Mouse (Mus musculus): ENCODE measurements around the gene Sncg. TPM values are rescaled to one million over a fixed set of nuclear protein-coding genes. Genes with fewer than 3 reads are reported as not detected.

The Sncg gene
- polyA plus RNA-seq, 1 experiment from 2014 or later = 0.24 TPM

- Histone ChIP-seq H3K9me3 (replicated peaks; ENCODE audit: control insufficient read depth, low read length) (no peaks in the 10 kb centered on the region), H3K27ac (ENCODE audit: low read length) (no peak overlapping the region), H3K4me3 (ENCODE audit: low read depth, low read length) (no peak overlapping the region), H3K4me2 (ENCODE audit: low read depth, low read length) (no peak overlapping the region), H3K27me3 (ENCODE audit: control insufficient read depth, insufficient read depth, low read depth, low read length) (no peaks in the 10 kb centered on the region), H3K36me3 (ENCODE audit: control insufficient read depth, insufficient read depth) (no peaks in the 10 kb centered on the region), H3K9ac (ENCODE audit: low read depth, low read length) (no peak overlapping the region), H3K4me1 (ENCODE audit: control insufficient read depth, low read depth, low read length) (peaks cover 3% of the 10 kb centered on the region)
- 45% methylated on average over 6 of the region's 6 CpGs for WGBS (ENCODE audit: insufficient replicate concordance)
- ATAC-seq (ENCODE audit: low read depth) = no peak
Measured at GRCm38 (mm10) chr14:34352523-34352922, 22.1 kb downstream of the Sncg start.

DNA sequence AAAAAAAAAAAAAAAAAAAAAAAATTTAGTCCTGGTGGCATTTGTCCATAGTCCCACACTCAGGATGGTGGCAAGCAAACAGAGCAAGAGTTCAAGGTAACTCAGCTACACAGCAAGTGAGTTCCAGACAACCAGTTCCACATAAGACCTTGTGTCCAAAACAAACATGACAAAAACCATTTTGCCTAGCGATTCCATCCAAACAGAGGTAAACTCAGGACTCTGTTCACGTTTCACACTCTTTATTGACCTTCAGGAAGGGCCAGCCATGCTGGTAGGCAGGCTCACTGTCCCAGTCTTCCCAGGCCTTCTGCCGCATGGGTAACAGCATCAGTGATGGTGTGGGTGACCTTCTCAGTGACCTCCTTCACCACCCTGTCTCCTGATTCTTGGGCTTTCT lies 22.9 kb downstream of the Sncg start:
- H3K9me3 ChIP-seq (replicated peaks; ENCODE audit: control insufficient read depth, low read length) = no peaks in the 10 kb centered on the region
- peak; percentile 63 for ATAC-seq (ENCODE audit: low read depth)
- H3K27ac ChIP-seq (ENCODE audit: low read length) = peak overlapping the region; percentile 72
- peaks cover 3% of the 10 kb centered on the region for H3K4me1 ChIP-seq (ENCODE audit: control insufficient read depth, low read depth, low read length)
- H3K4me2 ChIP-seq (ENCODE audit: low read depth, low read length) = no peak overlapping the region
- H3K36me3 ChIP-seq (ENCODE audit: control insufficient read depth, insufficient read depth) = no peaks in the 10 kb centered on the region
- no peak overlapping the region for H3K9ac ChIP-seq (ENCODE audit: low read depth, low read length)
- no peaks in the 10 kb centered on the region for H3K27me3 ChIP-seq (ENCODE audit: control insufficient read depth, insufficient read depth, low read depth, low read length)
- H3K4me3 ChIP-seq (ENCODE audit: low read depth, low read length) = no peak overlapping the region
- WGBS (ENCODE audit: insufficient replicate concordance) = 54% methylated on average over 3 of the region's 3 CpGs

- peak; percentile 80 for ATAC-seq (ENCODE audit: low read depth)
- Histone ChIP-seq H3K4me3 (ENCODE audit: low read depth, low read length) (no peak overlapping the region), H3K36me3 (ENCODE audit: control insufficient read depth, insufficient read depth) (no peaks in the 10 kb centered on the region), H3K27ac (ENCODE audit: low read length) (peak overlapping the region; percentile 43; the same call in 1 of the 2 replicates), H3K27me3 (ENCODE audit: control insufficient read depth, insufficient read depth, low read depth, low read length) (no peaks in the 10 kb centered on the region), H3K4me2 (ENCODE audit: low read depth, low read length) (no peak overlapping the region), H3K9me3 (replicated peaks; ENCODE audit: control insufficient read depth, low read length) (no peaks in the 10 kb centered on the region), H3K9ac (ENCODE audit: low read depth, low read length) (no peak overlapping the region), H3K4me1 (ENCODE audit: control insufficient read depth, low read depth, low read length) (peaks cover 3% of the 10 kb centered on the region)
- 65% methylated on average over 8 of the region's 8 CpGs for WGBS (ENCODE audit: insufficient replicate concordance)
Measured at GRCm38 (mm10) chr14:34349007-34349406, 25.6 kb downstream of the Sncg start.

- H3K27me3 ChIP-seq (ENCODE audit: control insufficient read depth, insufficient read depth, low read depth, low read length) = no peaks in the 10 kb centered on the region
- no peak overlapping the region for H3K4me3 ChIP-seq (ENCODE audit: low read depth, low read length)
- no peak overlapping the region for H3K4me2 ChIP-seq (ENCODE audit: low read depth, low read length)
- no peak for ATAC-seq (ENCODE audit: low read depth)
- WGBS (ENCODE audit: insufficient replicate concordance) = 48% methylated on average over 7 of the region's 7 CpGs
- H3K27ac ChIP-seq (ENCODE audit: low read length) = peak overlapping the region; percentile 43
- H3K9me3 ChIP-seq (replicated peaks; ENCODE audit: control insufficient read depth, low read length) = no peaks in the 10 kb centered on the region
- no peak overlapping the region for H3K9ac ChIP-seq (ENCODE audit: low read depth, low read length)
- H3K4me1 ChIP-seq (ENCODE audit: control insufficient read depth, low read depth, low read length) = peaks cover 3% of the 10 kb centered on the region
- H3K36me3 ChIP-seq (ENCODE audit: control insufficient read depth, insufficient read depth) = no peaks in the 10 kb centered on the region; the same call in 1 of the 2 replicates
Measured at GRCm38 (mm10) chr14:34348301-34348700, 26.3 kb downstream of the Sncg start.

GRCm38 (mm10) chr14:34347084-34347483 lies 27.5 kb downstream of the Sncg start:
- H3K27ac ChIP-seq (ENCODE audit: low read length) = no peak overlapping the region
- peaks cover 4% of the 10 kb centered on the region for H3K36me3 ChIP-seq (ENCODE audit: control insufficient read depth, insufficient read depth)
- peaks cover 3% of the 10 kb centered on the region for H3K4me1 ChIP-seq (ENCODE audit: control insufficient read depth, low read depth, low read length)
- ATAC-seq (ENCODE audit: low read depth) = no peak
- WGBS (ENCODE audit: insufficient replicate concordance) = 66% methylated on average over 5 of the region's 5 CpGs
- H3K9ac ChIP-seq (ENCODE audit: low read depth, low read length) = no peak overlapping the region
- no peak overlapping the region for H3K4me3 ChIP-seq (ENCODE audit: low read depth, low read length)
- H3K4me2 ChIP-seq (ENCODE audit: low read depth, low read length) = no peak overlapping the region
- H3K9me3 ChIP-seq (replicated peaks; ENCODE audit: control insufficient read depth, low read length) = no peaks in the 10 kb centered on the region
- no peaks in the 10 kb centered on the region for H3K27me3 ChIP-seq (ENCODE audit: control insufficient read depth, insufficient read depth, low read depth, low read length)

GRCm38 (mm10) chr14:34345771-34346566 lies 28.6 kb downstream of the Sncg start:
- Histone ChIP-seq H3K9ac (ENCODE audit: low read depth, low read length) (no peak overlapping the region), H3K27ac (ENCODE audit: low read length) (peak overlapping the region; percentile 24; the same call in 1 of the 2 replicates), H3K4me2 (ENCODE audit: low read depth, low read length) (no peak overlapping the region), H3K4me1 (ENCODE audit: control insufficient read depth, low read depth, low read length) (peaks cover 3% of the 10 kb centered on the region; the same call in 1 of the 2 replicates), H3K9me3 (replicated peaks; ENCODE audit: control insufficient read depth, low read length) (no peaks in the 10 kb centered on the region), H3K36me3 (ENCODE audit: control insufficient read depth, insufficient read depth) (peaks cover 10% of the 10 kb centered on the region), H3K4me3 (ENCODE audit: low read depth, low read length) (no peak overlapping the region), H3K27me3 (ENCODE audit: control insufficient read depth, insufficient read depth, low read depth, low read length) (no peaks in the 10 kb centered on the region)
- WGBS (ENCODE audit: insufficient replicate concordance) = 54% methylated on average over 12 of the region's 12 CpGs
- ATAC-seq (ENCODE audit: low read depth) = peak; percentile 35

DNA sequence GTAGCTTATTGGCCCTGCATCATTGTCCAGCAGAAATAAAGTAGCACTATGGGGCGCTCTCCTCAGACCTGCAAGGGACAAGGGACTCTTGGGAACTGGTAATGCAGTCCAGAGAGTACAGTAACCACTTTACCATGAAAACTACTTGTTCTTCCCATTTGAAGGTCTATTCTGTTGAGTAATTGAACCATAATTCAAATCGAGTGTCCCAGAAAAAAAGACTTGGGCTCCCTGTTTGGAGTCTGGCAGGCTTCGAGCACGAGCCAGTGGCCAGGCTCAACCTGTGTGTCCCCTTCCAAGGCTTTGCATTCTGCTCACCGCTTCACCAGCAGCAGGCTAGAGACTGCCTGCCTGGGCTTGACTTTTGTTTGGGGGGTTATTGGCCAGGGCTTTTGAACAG lies 30.2 kb downstream of the Sncg start:
- H3K4me3 ChIP-seq (ENCODE audit: low read depth, low read length) = no peak overlapping the region
- peaks cover 3% of the 10 kb centered on the region; the same call in 1 of the 2 replicates for H3K4me1 ChIP-seq (ENCODE audit: control insufficient read depth, low read depth, low read length)
- WGBS (ENCODE audit: insufficient replicate concordance) = 78% methylated on average over 5 of the region's 5 CpGs
- ATAC-seq (ENCODE audit: low read depth) = no peak
- no peak overlapping the region for H3K27ac ChIP-seq (ENCODE audit: low read length)
- H3K4me2 ChIP-seq (ENCODE audit: low read depth, low read length) = no peak overlapping the region
- H3K9ac ChIP-seq (ENCODE audit: low read depth, low read length) = no peak overlapping the region
- peaks cover 12% of the 10 kb centered on the region for H3K36me3 ChIP-seq (ENCODE audit: control insufficient read depth, insufficient read depth)
- no peaks in the 10 kb centered on the region for H3K9me3 ChIP-seq (replicated peaks; ENCODE audit: control insufficient read depth, low read length)
- no peaks in the 10 kb centered on the region for H3K27me3 ChIP-seq (ENCODE audit: control insufficient read depth, insufficient read depth, low read depth, low read length)

- Histone ChIP-seq H3K4me2 (ENCODE audit: low read depth, low read length) (no peak overlapping the region), H3K4me1 (ENCODE audit: control insufficient read depth, low read depth, low read length) (no peaks in the 10 kb centered on the region; the same call in 1 of the 2 replicates), H3K27me3 (ENCODE audit: control insufficient read depth, insufficient read depth, low read depth, low read length) (no peaks in the 10 kb centered on the region), H3K9ac (ENCODE audit: low read depth, low read length) (no peak overlapping the region), H3K9me3 (replicated peaks; ENCODE audit: control insufficient read depth, low read length) (no peaks in the 10 kb centered on the region), H3K4me3 (ENCODE audit: low read depth, low read length) (no peak overlapping the region), H3K36me3 (ENCODE audit: control insufficient read depth, insufficient read depth) (peaks cover 14% of the 10 kb centered on the region), H3K27ac (ENCODE audit: low read length) (no peak overlapping the region)
- WGBS (ENCODE audit: insufficient replicate concordance) = 24% methylated on average over 4 of the region's 4 CpGs
- no peak for ATAC-seq (ENCODE audit: low read depth)
Measured at GRCm38 (mm10) chr14:34343078-34343477, 31.5 kb downstream of the Sncg start.

DNA sequence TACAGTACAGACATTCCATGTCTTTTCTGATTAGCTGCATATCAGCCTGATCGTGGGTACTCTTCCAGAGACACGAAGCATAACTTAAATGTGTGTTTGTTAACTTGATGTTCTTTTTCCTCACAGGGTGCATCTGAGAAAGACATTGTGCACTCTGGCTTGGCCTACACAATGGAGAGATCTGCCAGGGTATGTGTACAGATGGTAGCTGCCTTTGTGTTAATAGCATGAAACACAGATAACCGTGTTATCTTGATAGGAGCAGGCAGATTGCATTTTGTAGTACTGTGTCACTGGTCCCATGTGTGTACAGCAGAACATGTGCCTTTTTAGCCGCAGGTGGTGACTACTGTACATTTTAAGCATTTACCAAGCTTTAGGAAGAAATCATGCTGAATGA lies 32.6 kb downstream of the Sncg start:
- no peaks in the 10 kb centered on the region for H3K27me3 ChIP-seq (ENCODE audit: control insufficient read depth, insufficient read depth, low read depth, low read length)
- WGBS (ENCODE audit: insufficient replicate concordance) = 66% methylated on average over 4 of the region's 4 CpGs
- no peak for ATAC-seq (ENCODE audit: low read depth)
- no peak overlapping the region for H3K9ac ChIP-seq (ENCODE audit: low read depth, low read length)
- peaks cover 19% of the 10 kb centered on the region for H3K36me3 ChIP-seq (ENCODE audit: control insufficient read depth, insufficient read depth)
- H3K4me2 ChIP-seq (ENCODE audit: low read depth, low read length) = no peak overlapping the region
- no peaks in the 10 kb centered on the region; the same call in 1 of the 2 replicates for H3K4me1 ChIP-seq (ENCODE audit: control insufficient read depth, low read depth, low read length)
- no peaks in the 10 kb centered on the region for H3K9me3 ChIP-seq (replicated peaks; ENCODE audit: control insufficient read depth, low read length)
- H3K27ac ChIP-seq (ENCODE audit: low read length) = no peak overlapping the region; the same call in 1 of the 2 replicates
- no peak overlapping the region for H3K4me3 ChIP-seq (ENCODE audit: low read depth, low read length)
